Mouse (Mus musculus): ENCODE data around the gene Cyld. TPM values are rescaled to one million over a fixed set of nuclear protein-coding genes. Genes with fewer than 3 reads are reported as not detected.

Cyld gene
- total and polyA plus RNA-seq, 3 experiments: 4.8 to 29.4 (median 27.1) TPM

DNA sequence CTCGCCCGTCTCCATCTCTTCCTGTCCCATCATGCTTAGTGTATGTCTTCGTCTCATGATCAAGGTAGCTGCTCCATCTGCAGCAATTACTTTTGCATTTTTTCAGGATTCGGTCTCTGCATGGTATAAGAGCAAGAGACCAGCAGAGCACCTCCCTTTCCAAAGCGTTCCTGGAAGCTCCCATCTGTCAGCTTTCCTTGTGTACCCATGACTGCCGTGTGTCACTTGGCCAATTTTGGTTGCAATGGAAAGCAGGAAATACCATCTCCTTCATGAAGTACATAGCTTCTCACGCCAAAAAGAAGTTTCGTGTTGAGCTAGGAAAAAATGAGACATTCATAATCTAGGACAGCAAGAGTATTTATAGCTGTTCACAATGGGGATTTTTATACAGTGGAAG lies 15.8 kb upstream of the Cyld start:
- H3K36me3 ChIP-seq (ENCODE audit: control insufficient read depth, insufficient read depth, low read length): no peaks in the 10 kb centered on the region
- no peak overlapping the region for H3K9ac ChIP-seq (ENCODE audit: low read depth, low read length)
- no peaks in the 10 kb centered on the region; the same call in 1 of the 2 replicates for H3K4me1 ChIP-seq (ENCODE audit: control insufficient read depth, insufficient read depth, low read length)
- H3K27ac ChIP-seq: no peak overlapping the region
- no peaks in the 10 kb centered on the region for H3K79me2 ChIP-seq (replicated peaks; ENCODE audit: control insufficient read depth, insufficient read depth, low read length)
- WGBS: 67% methylated on average over 8 of the region's 8 CpGs
- H3K4me3 ChIP-seq: no peak overlapping the region
- no peaks in the 10 kb centered on the region for H3K27me3 ChIP-seq (ENCODE audit: control insufficient read depth, insufficient read depth, low read length)
- no peak for DNase-seq
- intact Hi-C loops (cut with DNase I): no loop called here
- no peak for TF ChIP-seq POLR2A (IDR thresholded peaks at IDR 0.05; ENCODE audit: insufficient read depth, low read depth, low read length)
- TF ChIP-seq EP300 (IDR thresholded peaks at IDR 0.05; ENCODE audit: insufficient read depth, low read depth, low read length): no peak
- no peak for TF ChIP-seq CTCF (IDR thresholded peaks at IDR 0.05)

DNA sequence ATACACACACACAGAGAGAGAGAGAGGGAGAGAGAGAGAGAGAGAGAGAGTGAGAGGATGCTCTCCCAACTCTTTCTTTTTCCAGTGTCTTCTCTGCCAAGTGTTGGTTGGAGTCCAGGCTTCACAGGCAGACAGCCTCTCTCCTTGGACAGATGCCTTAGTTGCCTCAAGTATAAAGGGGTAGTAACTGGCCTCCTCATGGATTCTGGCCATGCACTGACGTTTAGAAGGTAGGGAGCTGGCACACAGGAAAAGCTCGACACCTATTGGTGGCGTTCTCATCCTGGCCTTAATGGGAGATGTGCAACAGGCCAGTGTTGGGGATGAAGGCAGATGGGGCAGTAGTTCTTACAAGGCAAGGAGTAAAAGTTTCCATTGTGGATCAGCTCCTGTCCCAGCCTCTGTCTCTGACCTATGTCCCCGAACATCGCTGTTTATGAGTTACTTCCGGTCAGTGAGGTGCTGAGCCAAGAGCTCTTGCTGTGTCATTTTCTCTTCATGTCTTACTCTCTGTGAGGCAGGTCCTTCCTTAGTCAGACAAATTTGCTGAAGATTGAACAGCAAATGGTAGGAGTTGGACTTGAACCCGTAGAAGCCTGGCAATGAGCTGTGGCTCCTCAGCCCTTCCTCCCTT lies 13.1 kb upstream of the Cyld start:
- H3K9ac ChIP-seq (ENCODE audit: low read depth, low read length): no peak overlapping the region
- TF ChIP-seq EP300 (IDR thresholded peaks at IDR 0.05; ENCODE audit: insufficient read depth, low read depth, low read length): no peak
- TF ChIP-seq POLR2A (IDR thresholded peaks at IDR 0.05; ENCODE audit: insufficient read depth, low read depth, low read length): no peak
- no peak overlapping the region for H3K27ac ChIP-seq
- no peaks in the 10 kb centered on the region for H3K79me2 ChIP-seq (replicated peaks; ENCODE audit: control insufficient read depth, insufficient read depth, low read length)
- intact Hi-C loops (cut with DNase I): no loop called here
- no peaks in the 10 kb centered on the region; the same call in 1 of the 2 replicates for H3K4me1 ChIP-seq (ENCODE audit: control insufficient read depth, insufficient read depth, low read length)
- 72% methylated on average over 7 of the region's 7 CpGs for WGBS
- H3K4me3 ChIP-seq: no peak overlapping the region
- no peaks in the 10 kb centered on the region for H3K27me3 ChIP-seq (ENCODE audit: control insufficient read depth, insufficient read depth, low read length)
- no peak for DNase-seq
- no peaks in the 10 kb centered on the region for H3K36me3 ChIP-seq (ENCODE audit: control insufficient read depth, insufficient read depth, low read length)

DNA sequence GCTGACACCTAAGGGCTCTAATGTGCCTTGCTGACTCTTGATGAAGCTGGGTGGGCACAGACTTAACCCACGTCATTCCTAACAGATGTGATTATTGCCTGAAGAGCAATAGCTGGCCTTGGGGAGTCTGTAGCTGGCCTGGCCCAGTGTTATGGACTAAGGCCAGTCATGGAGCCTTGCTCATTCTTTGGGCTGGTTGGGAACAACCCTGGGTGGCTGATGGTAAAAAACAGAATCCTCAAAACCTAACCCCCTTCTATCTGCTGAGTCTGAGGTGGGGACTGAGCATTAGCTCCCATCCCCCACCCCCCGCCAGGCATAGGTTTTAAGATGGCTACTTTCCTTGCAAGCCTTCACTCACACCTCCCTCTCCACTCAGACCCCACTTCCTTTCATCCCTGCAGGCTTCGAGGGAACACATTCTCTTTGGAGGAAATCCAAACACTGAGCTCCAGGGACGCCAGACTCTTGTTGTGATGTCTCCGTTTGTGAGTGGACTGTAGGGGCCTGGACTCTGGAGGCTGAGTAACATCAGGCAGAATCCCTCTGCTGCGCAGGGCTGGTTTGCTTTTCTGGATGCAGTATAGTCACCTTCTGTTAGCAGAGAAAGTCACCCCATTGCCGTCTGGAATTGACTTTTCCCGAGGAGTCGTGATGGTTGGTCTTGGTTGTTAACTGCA lies 10.5 kb upstream of the Cyld start:
- Histone ChIP-seq H3K4me1 (ENCODE audit: control insufficient read depth, insufficient read depth, low read length) (no peaks in the 10 kb centered on the region; the same call in 1 of the 2 replicates), H3K27me3 (ENCODE audit: control insufficient read depth, insufficient read depth, low read length) (no peaks in the 10 kb centered on the region), H3K36me3 (ENCODE audit: control insufficient read depth, insufficient read depth, low read length) (no peaks in the 10 kb centered on the region), H3K4me3 (no peak overlapping the region), H3K27ac (no peak overlapping the region), H3K79me2 (replicated peaks; ENCODE audit: control insufficient read depth, insufficient read depth, low read length) (no peaks in the 10 kb centered on the region), H3K9ac (ENCODE audit: low read depth, low read length) (no peak overlapping the region)
- DNase-seq: no peak
- 55% methylated on average over 9 of the region's 9 CpGs for WGBS
- intact Hi-C loops (cut with DNase I): no loop called here
- TF ChIP-seq POLR2A (IDR thresholded peaks at IDR 0.05; ENCODE audit: insufficient read depth, low read depth, low read length) (no peak), EP300 (IDR thresholded peaks at IDR 0.05; ENCODE audit: insufficient read depth, low read depth, low read length) (no peak), CTCF (IDR thresholded peaks at IDR 0.05) (no peak)

DNA sequence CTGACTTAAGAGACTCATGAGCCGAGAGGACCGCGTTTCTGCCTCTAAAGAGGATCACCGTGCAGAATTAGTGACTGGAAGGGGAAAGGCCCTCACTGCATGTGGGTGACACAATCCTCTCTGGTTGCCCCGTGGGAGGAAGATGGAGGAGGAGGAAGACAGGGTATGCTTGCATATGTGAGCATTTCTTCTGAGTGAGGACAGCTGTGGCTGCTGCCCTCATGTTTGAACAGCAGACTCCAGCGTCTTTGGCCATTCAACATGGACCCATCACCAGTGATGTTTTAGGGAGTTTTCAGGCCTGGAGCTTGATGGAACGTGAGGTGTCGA lies 10.0 kb upstream of the Cyld start:
- H3K27ac ChIP-seq: no peak overlapping the region

DNA sequence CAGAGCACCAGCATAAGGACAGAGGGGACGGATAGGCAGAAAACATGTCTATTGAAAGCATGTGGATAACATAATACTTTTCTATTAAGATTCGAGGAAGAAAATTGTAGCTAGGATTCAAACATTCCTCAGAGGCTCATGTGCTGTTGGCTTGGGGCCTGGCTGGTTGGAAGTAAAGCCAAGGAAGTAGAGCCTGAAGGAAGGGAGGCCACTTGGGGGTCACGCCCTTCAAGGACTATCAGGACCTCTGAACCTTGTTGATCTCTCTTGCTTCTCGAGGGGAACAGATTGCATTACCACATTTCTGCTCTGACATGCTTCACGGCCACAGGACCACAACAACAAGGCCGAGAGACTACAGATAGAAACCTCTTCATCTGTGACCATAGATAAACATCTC lies 7.7 kb upstream of the Cyld start:
- intact Hi-C loops (cut with DNase I): no loop called here
- H3K27me3 ChIP-seq (ENCODE audit: control insufficient read depth, insufficient read depth, low read length): no peaks in the 10 kb centered on the region
- H3K27ac ChIP-seq: no peak overlapping the region
- WGBS: 77% methylated on average over 6 of the region's 6 CpGs
- H3K9ac ChIP-seq (ENCODE audit: low read depth, low read length): no peak overlapping the region
- peaks cover 1% of the 10 kb centered on the region for H3K4me1 ChIP-seq (ENCODE audit: control insufficient read depth, insufficient read depth, low read length)
- no peaks in the 10 kb centered on the region for H3K79me2 ChIP-seq (replicated peaks; ENCODE audit: control insufficient read depth, insufficient read depth, low read length)
- H3K4me3 ChIP-seq: no peak overlapping the region
- TF ChIP-seq POLR2A (IDR thresholded peaks at IDR 0.05; ENCODE audit: insufficient read depth, low read depth, low read length): no peak
- no peak for TF ChIP-seq EP300 (IDR thresholded peaks at IDR 0.05; ENCODE audit: insufficient read depth, low read depth, low read length)
- no peak for TF ChIP-seq CTCF (IDR thresholded peaks at IDR 0.05)
- no peaks in the 10 kb centered on the region for H3K36me3 ChIP-seq (ENCODE audit: control insufficient read depth, insufficient read depth, low read length)
- DNase-seq: no peak

More for the DNA sequence above, 10.0 kb upstream of the Cyld start:
- H3K27me3 ChIP-seq (ENCODE audit: control insufficient read depth, insufficient read depth, low read length): no peaks in the 10 kb centered on the region
- H3K36me3 ChIP-seq (ENCODE audit: control insufficient read depth, insufficient read depth, low read length): no peaks in the 10 kb centered on the region
- DNase-seq: no peak
- no peak overlapping the region for H3K9ac ChIP-seq (ENCODE audit: low read depth, low read length)
- H3K4me1 ChIP-seq (ENCODE audit: control insufficient read depth, insufficient read depth, low read length): peaks cover under 1% of the 10 kb centered on the region
- no peak overlapping the region for H3K4me3 ChIP-seq
- intact Hi-C loops (cut with DNase I): no loop called here
- TF ChIP-seq EP300 (IDR thresholded peaks at IDR 0.05; ENCODE audit: insufficient read depth, low read depth, low read length): no peak
- TF ChIP-seq POLR2A (IDR thresholded peaks at IDR 0.05; ENCODE audit: insufficient read depth, low read depth, low read length): no peak
- no peak for TF ChIP-seq CTCF (IDR thresholded peaks at IDR 0.05)
- H3K79me2 ChIP-seq (replicated peaks; ENCODE audit: control insufficient read depth, insufficient read depth, low read length): no peaks in the 10 kb centered on the region
- 71% methylated on average over 8 of the region's 8 CpGs for WGBS

DNA sequence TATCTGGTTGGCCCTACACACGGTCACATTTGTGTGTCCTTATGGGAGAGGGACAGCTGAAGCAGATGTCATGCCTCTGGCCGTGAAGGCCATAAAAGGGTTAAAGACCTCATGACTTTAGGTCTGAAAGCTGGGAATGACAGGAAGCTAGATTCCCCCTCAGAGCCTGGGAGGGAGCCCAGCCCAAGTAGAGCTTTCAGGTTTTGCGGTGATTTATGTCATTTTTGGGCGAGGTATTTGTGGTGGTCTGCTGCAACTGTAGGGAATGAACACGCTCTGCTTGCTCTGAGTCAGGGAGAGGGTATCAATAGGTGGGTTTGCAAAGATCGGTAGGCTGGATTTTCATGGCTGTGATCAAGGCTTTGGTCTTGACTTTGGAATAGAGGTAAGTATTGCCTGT lies 6.9 kb upstream of the Cyld start:
- intact Hi-C loops (cut with DNase I): no loop called here
- 82% methylated on average over 6 of the region's 6 CpGs for WGBS

More for the DNA sequence above, 6.9 kb upstream of the Cyld start:
- Histone ChIP-seq H3K4me3 (no peak overlapping the region), H3K36me3 (ENCODE audit: control insufficient read depth, insufficient read depth, low read length) (no peaks in the 10 kb centered on the region), H3K79me2 (replicated peaks; ENCODE audit: control insufficient read depth, insufficient read depth, low read length) (no peaks in the 10 kb centered on the region), H3K4me1 (ENCODE audit: control insufficient read depth, insufficient read depth, low read length) (peaks cover 1% of the 10 kb centered on the region), H3K27me3 (ENCODE audit: control insufficient read depth, insufficient read depth, low read length) (no peaks in the 10 kb centered on the region), H3K27ac (no peak overlapping the region), H3K9ac (ENCODE audit: low read depth, low read length) (no peak overlapping the region)
- TF ChIP-seq CTCF (IDR thresholded peaks at IDR 0.05) (no peak), EP300 (IDR thresholded peaks at IDR 0.05; ENCODE audit: insufficient read depth, low read depth, low read length) (no peak), POLR2A (IDR thresholded peaks at IDR 0.05; ENCODE audit: insufficient read depth, low read depth, low read length) (no peak)
- no peak for DNase-seq
